8 mouse cellular contexts compared by ENCODE assay signal in genomic region chr7:127912190-127912871, GRCm38 (mm10). TPM values are rescaled to one million over a fixed set of nuclear protein-coding genes. Genes with fewer than 3 reads are reported as not detected.
DNase-seq lines count a peak whose midpoint lies in the region; ATAC-seq and TF ChIP-seq lines count a peak whose summit lies in the region.

TSS of gene Kat8 (plus strand) at chr7:127912516.

- TF ChIP-seq RAD21 in CH12.LX (IDR thresholded peaks at IDR 0.05; ENCODE audit: low read depth, low read length): no peak

- TF ChIP-seq CTCF in CH12.LX (conservative IDR thresholded peaks at IDR 0.05 in 1 of 2, IDR thresholded peaks at IDR 0.05 in 1 of 2; ENCODE audit: low read depth in 2 of 2, low read length in 2 of 2): no peak

- WGBS in forebrain, embryonic 10.5 days: 2% methylated on average over 40 of the region's 40 CpGs
- under 1% methylated on average over 40 of the region's 40 CpGs for WGBS in heart, embryonic 14.5 days
- WGBS in liver, embryonic 12.5 days (ENCODE audit: insufficient replicate concordance): under 1% methylated on average over 40 of the region's 40 CpGs
- WGBS in stomach, embryonic 14.5 days: under 1% methylated on average over 40 of the region's 40 CpGs

- dilution Hi-C loops in CH12.LX (cut with MboI; ENCODE audit: extremely low pct_ligation_motif_present, extremely low pct_unique_long_range_greater_than_20kb, low sequenced_read_pairs): no loop called here

- peak within 1 kb of the TSS; percentile 7; the same call in 1 of the 2 replicates for H3K27ac ChIP-seq in CH12.LX (ENCODE audit: insufficient read depth, low read depth)
- H3K27ac ChIP-seq in forebrain, embryonic 10.5 days: peak within 1 kb of the TSS; percentile 90
- H3K27ac ChIP-seq in heart, embryonic 14.5 days (replicated peaks in 1 of 2; ENCODE audit: control insufficient read depth in 1 of 2, insufficient read depth in 1 of 2, low read depth in 2 of 2, low read length in 2 of 2): peak within 1 kb of the TSS; percentile 80 to 92
- H3K27ac ChIP-seq in liver, embryonic 12.5 days: peak within 1 kb of the TSS; percentile 86
- peak within 1 kb of the TSS; percentile 82 for H3K27ac ChIP-seq in stomach, embryonic 14.5 days (ENCODE audit: low read length)

- peak within 1 kb of the TSS; percentile 92 for H3K4me2 ChIP-seq in CH12.LX (ENCODE audit: insufficient read depth, low read depth, poor library complexity, severe bottlenecking)
- H3K4me2 ChIP-seq in heart, embryonic 14.5 days (ENCODE audit: low read length): peak within 1 kb of the TSS; percentile 91
- peak within 1 kb of the TSS; percentile 82 for H3K4me2 ChIP-seq in liver, embryonic 12.5 days
- H3K4me2 ChIP-seq in stomach, embryonic 14.5 days (replicated peaks; ENCODE audit: low read depth, low read length): peak within 1 kb of the TSS; percentile 51

- peak within 1 kb of the TSS; percentile 42 for H3K9ac ChIP-seq in CH12.LX (ENCODE audit: insufficient read depth, low read depth)
- H3K9ac ChIP-seq in heart, embryonic 14.5 days (ENCODE audit: low read length): peak within 1 kb of the TSS; percentile 89
- peak within 1 kb of the TSS; percentile 84 for H3K9ac ChIP-seq in liver, embryonic 12.5 days
- H3K9ac ChIP-seq in stomach, embryonic 14.5 days (replicated peaks; ENCODE audit: low read depth, low read length): peak within 1 kb of the TSS; percentile 58

- H3K9me3 ChIP-seq in CH12.LX (replicated peaks; ENCODE audit: low read length): no peaks in the 10 kb centered on the region
- H3K9me3 ChIP-seq in forebrain, embryonic 10.5 days: no peaks in the 10 kb centered on the region
- no peaks in the 10 kb centered on the region for H3K9me3 ChIP-seq in heart, embryonic 14.5 days (ENCODE audit: control insufficient read depth, low read length)
- no peaks in the 10 kb centered on the region for H3K9me3 ChIP-seq in liver, embryonic 12.5 days (replicated peaks)
- H3K9me3 ChIP-seq in stomach, embryonic 14.5 days (ENCODE audit: control insufficient read depth, low read depth, low read length): no peaks in the 10 kb centered on the region

- in situ Hi-C loops in CH12.LX (cut with MboI; ENCODE audit: low pct_ligation_motif_present, low pct_unique_long_range_greater_than_20kb, low sequenced_read_pairs): no loop called here

- TF ChIP-seq EP300 in CH12.LX (IDR thresholded peaks at IDR 0.05; ENCODE audit: low read length): no peak

- ATAC-seq in heart, embryonic 14.5 days (ENCODE audit: insufficient number of reproducible peaks, insufficient read depth, low FRiP score, low read depth): peak; percentile 87
- ATAC-seq in liver, embryonic 12.5 days: peak; percentile 97
- ATAC-seq in stomach, embryonic 14.5 days (ENCODE audit: insufficient number of reproducible peaks, insufficient read depth, low FRiP score, low read depth): peak; percentile 96

- peaks cover under 1 to 26% of the 10 kb centered on the region in 2 experiments; a peak in 2 of 4 replicates for H3K4me1 ChIP-seq in CH12.LX (ENCODE audit: control insufficient read depth in 1 of 2, insufficient read depth in 2 of 2)
- H3K4me1 ChIP-seq in forebrain, embryonic 10.5 days: peaks cover 17% of the 10 kb centered on the region
- H3K4me1 ChIP-seq in heart, embryonic 14.5 days (ENCODE audit: control insufficient read depth in 2 of 2, insufficient read depth in 2 of 2, low read length in 2 of 2): peaks cover 2 to 8% of the 10 kb centered on the region in 2 experiments; a peak in 3 of 4 replicates
- H3K4me1 ChIP-seq in liver, embryonic 12.5 days: peaks cover 21% of the 10 kb centered on the region
- H3K4me1 ChIP-seq in stomach, embryonic 14.5 days (ENCODE audit: control insufficient read depth, insufficient read depth, low read length): peaks cover 4% of the 10 kb centered on the region; the same call in 1 of the 2 replicates

- H3K27me3 ChIP-seq in CH12.LX (replicated peaks): no peaks in the 10 kb centered on the region
- no peaks in the 10 kb centered on the region for H3K27me3 ChIP-seq in forebrain, embryonic 10.5 days (ENCODE audit: poor library complexity, severe bottlenecking)
- no peaks in the 10 kb centered on the region for H3K27me3 ChIP-seq in heart, embryonic 14.5 days (ENCODE audit: control insufficient read depth, insufficient read depth, low read length)
- no peaks in the 10 kb centered on the region for H3K27me3 ChIP-seq in liver, embryonic 12.5 days (replicated peaks)
- H3K27me3 ChIP-seq in stomach, embryonic 14.5 days (ENCODE audit: control insufficient read depth, insufficient read depth, low read length): no peaks in the 10 kb centered on the region

- DNase-seq in CH12.LX (ENCODE audit: extremely low read depth): peak; percentile 94
- DNase-seq in c-Kit-positive CD71-negative TER-119-negative erythroid progenitor cells, embryonic 14.5 days (ENCODE audit: low read depth): peak; percentile 92
- peak; percentile 94 for DNase-seq in forebrain, embryonic 10.5 days (ENCODE audit: extremely low spot score, low spot score)
- DNase-seq in kidney, postnatal 14 days: peak; percentile 94
- DNase-seq in natural killer cell, adult 2 months (ENCODE audit: low spot score in 2 of 2): peak; percentile 84 to 86

- peaks cover 30 to 42% of the 10 kb centered on the region in 2 experiments for H3K36me3 ChIP-seq in CH12.LX (replicated peaks in 1 of 2; ENCODE audit: control insufficient read depth in 1 of 2, insufficient read depth in 1 of 2, low read length in 1 of 2)
- peaks cover 59% of the 10 kb centered on the region for H3K36me3 ChIP-seq in forebrain, embryonic 10.5 days (replicated peaks)
- H3K36me3 ChIP-seq in heart, embryonic 14.5 days (ENCODE audit: control insufficient read depth, insufficient read depth, low read length): peaks cover 51% of the 10 kb centered on the region
- H3K36me3 ChIP-seq in liver, embryonic 12.5 days: peaks cover 54% of the 10 kb centered on the region
- peaks cover 29% of the 10 kb centered on the region for H3K36me3 ChIP-seq in stomach, embryonic 14.5 days (ENCODE audit: control insufficient read depth, insufficient read depth, low read length)

- H3K4me3 ChIP-seq in CH12.LX (replicated peaks in 1 of 3; ENCODE audit: low read depth in 2 of 3, low read length in 2 of 3, poor library complexity in 1 of 3): peak within 1 kb of the TSS; percentile 66 to 87 (median 80)
- peak within 1 kb of the TSS; percentile 98 for H3K4me3 ChIP-seq in forebrain, embryonic 10.5 days
- H3K4me3 ChIP-seq in heart, embryonic 14.5 days (ENCODE audit: control insufficient read depth in 1 of 2, insufficient read depth in 1 of 2, low read depth in 1 of 2, low read length in 2 of 2): peak within 1 kb of the TSS; percentile 66 to 100
- H3K4me3 ChIP-seq in liver, embryonic 12.5 days: peak within 1 kb of the TSS; percentile 91
- peak within 1 kb of the TSS; percentile 92 for H3K4me3 ChIP-seq in stomach, embryonic 14.5 days (ENCODE audit: low read depth, low read length)

- peak; percentile 88 for TF ChIP-seq POLR2A in CH12.LX (IDR thresholded peaks at IDR 0.05; ENCODE audit: low read depth, low read length)

- peaks cover 11% of the 10 kb centered on the region; the same call in 1 of the 2 replicates for H3K79me2 ChIP-seq in CH12.LX (replicated peaks; ENCODE audit: control insufficient read depth, extremely low read depth, insufficient read depth, poor library complexity, severe bottlenecking)

TF ChIP-seq in CH12.LX, 34 proteins besides CTCF, POLR2A, EP300 and RAD21 (continues in another document):
- TF ChIP-seq PAX5 (IDR thresholded peaks at IDR 0.05; ENCODE audit: low read length) (no peak), HCFC1 (IDR thresholded peaks at IDR 0.05; ENCODE audit: low read depth, low read length) (peak; percentile 93), POLR2AphosphoS2 (IDR thresholded peaks at IDR 0.05; ENCODE audit: low read depth, low read length) (peak; percentile 77; the same call in 1 of the 2 replicates), ZMIZ1 (IDR thresholded peaks at IDR 0.05; ENCODE audit: low read depth, low read length) (0 out of 2 replicates have a peak, but pooled peaks have one; percentile 32), SIN3A (IDR thresholded peaks at IDR 0.05; ENCODE audit: low read length) (no peak), NELFE (IDR thresholded peaks at IDR 0.05; ENCODE audit: low read depth, low read length) (0 out of 2 replicates have a peak, but pooled peaks have one; percentile 60), IRF4 (IDR thresholded peaks at IDR 0.05; ENCODE audit: low read depth, low read length) (peak; percentile 48; the same call in 1 of the 2 replicates), MAFK (IDR thresholded peaks at IDR 0.05; ENCODE audit: insufficient replicate concordance, low read length) (no peak; the same call in 1 of the 2 replicates), TCF12 (IDR thresholded peaks at IDR 0.05; ENCODE audit: low read depth, low read length) (peak; percentile 95), ZNF384 (IDR thresholded peaks at IDR 0.05; ENCODE audit: low read depth, low read length) (no peak), MYC (IDR thresholded peaks at IDR 0.05; ENCODE audit: low read depth, low read length) (no peak; the same call in 1 of the 2 replicates), ELF1 (IDR thresholded peaks at IDR 0.05; ENCODE audit: low read depth, low read length) (peak; percentile 85), UBTF (IDR thresholded peaks at IDR 0.05; ENCODE audit: low read depth, low read length) (no peak), CHD2 (IDR thresholded peaks at IDR 0.05; ENCODE audit: low read length) (peak; percentile 95), GABPA (IDR thresholded peaks at IDR 0.05; ENCODE audit: insufficient replicate concordance, low read depth, low read length) (no peak), E2F4 (IDR thresholded peaks at IDR 0.05; ENCODE audit: insufficient replicate concordance, low read depth, low read length) (no peak), USF1 (IDR thresholded peaks at IDR 0.05; ENCODE audit: low read depth, low read length) (no peak), KAT2A (IDR thresholded peaks at IDR 0.05; ENCODE audit: insufficient replicate concordance, low read length) (peak; percentile 86; the same call in 1 of the 2 replicates), MEF2A (IDR thresholded peaks at IDR 0.05; ENCODE audit: borderline replicate concordance, low read depth, low read length) (0 out of 2 replicates have a peak, but pooled peaks have one; percentile 43), CHD1 (IDR thresholded peaks at IDR 0.05; ENCODE audit: low read depth, low read length) (no peak), MAZ (IDR thresholded peaks at IDR 0.05; ENCODE audit: low read depth, low read length) (peak; percentile 17; the same call in 1 of the 2 replicates)

RNA-seq across cellular contexts. Expression of gene Kat8, which starts in this region (rescaled TPM):
- total RNA-seq in CH12.LX (2012; rRNA removed): 24.3 and 30.3 TPM in 2 replicates
- 22.9 and 24.0 TPM in 2 replicates for total RNA-seq in CH12.LX (2014; rRNA removed)
- 17.5 and 18.0 TPM in 2 replicates for polyA plus RNA-seq in CH12.LX (2012; ENCODE audit: insufficient read length, low read depth)
- polyA plus RNA-seq in forebrain, embryonic 10.5 days (2016; fragmentation: Nextera tagmentation; extraction: Ambion mirVana): 47.4 and 49.0 TPM in 2 replicates
- 28.3 and 28.7 TPM in 2 replicates for polyA plus RNA-seq in heart, embryonic 14.5 days (2014; fragmentation: Nextera tagmentation; extraction: Ambion mirVana)
- polyA plus RNA-seq in liver, embryonic 12.5 days (2016; fragmentation: Nextera tagmentation; extraction: Ambion mirVana): 29.5 and 31.0 TPM in 2 replicates
- polyA plus RNA-seq in stomach, embryonic 14.5 days (2014; fragmentation: Nextera tagmentation; extraction: Ambion mirVana): 40.3 and 43.0 TPM in 2 replicates

Comparison
In these comparisons a context has a peak if more than half of its experiments do, and no peak if none do; other contexts are left out.
1. Peak in every context shown above with its lines: DNase-seq, ATAC-seq, H3K4me3 ChIP-seq and H3K27ac ChIP-seq.
2. H3K27ac ChIP-seq: peak in every context shown above with its lines; median percentile 90 in forebrain, embryonic 10.5 days; 86 in heart, embryonic 14.5 days; 86 in liver, embryonic 12.5 days; 82 in stomach, embryonic 14.5 days; 7 in CH12.LX.